Mouse (Mus musculus): Measurements from ENCODE around the gene Dqx1.

Gene Dqx1

GRCm38 (mm10) chr6:83057790-83058189, at the start of gene Dqx1:
Gene Dqx1, plus strand, starts transcription at chr6:83057844.
- DNase-seq (ENCODE audit: low spot score) = no peak

GRCm38 (mm10) chr6:83008659-83009058, 49.0 kb upstream of the Dqx1 start:
- DNase-seq (ENCODE audit: low spot score) = no peak

- DNase-seq (ENCODE audit: low spot score) = no peak
Measured at GRCm38 (mm10) chr6:83010010-83010409, 47.6 kb upstream of the Dqx1 start.

DNA sequence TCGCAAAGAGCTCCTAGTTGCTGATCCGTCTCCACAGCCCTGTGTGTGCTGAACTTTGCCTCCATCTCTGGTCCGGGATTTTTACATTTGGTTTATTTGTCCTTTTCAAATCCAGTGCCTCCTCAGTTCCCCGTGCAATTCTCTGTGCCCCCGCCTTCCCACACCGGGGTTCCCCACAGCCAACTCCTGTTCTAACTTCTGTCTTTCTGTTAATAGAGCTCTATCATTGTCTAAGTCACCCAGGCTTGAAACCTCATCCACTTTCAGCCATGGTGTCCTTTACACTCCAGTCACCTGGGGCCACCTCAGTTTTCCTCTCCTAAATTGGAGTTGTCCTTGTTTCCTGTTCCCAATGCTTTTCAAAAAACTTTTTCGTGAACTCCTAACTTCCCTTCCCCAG, 46.4 kb upstream of the Dqx1 start:
- DNase-seq (ENCODE audit: low spot score) = no peak

DNA sequence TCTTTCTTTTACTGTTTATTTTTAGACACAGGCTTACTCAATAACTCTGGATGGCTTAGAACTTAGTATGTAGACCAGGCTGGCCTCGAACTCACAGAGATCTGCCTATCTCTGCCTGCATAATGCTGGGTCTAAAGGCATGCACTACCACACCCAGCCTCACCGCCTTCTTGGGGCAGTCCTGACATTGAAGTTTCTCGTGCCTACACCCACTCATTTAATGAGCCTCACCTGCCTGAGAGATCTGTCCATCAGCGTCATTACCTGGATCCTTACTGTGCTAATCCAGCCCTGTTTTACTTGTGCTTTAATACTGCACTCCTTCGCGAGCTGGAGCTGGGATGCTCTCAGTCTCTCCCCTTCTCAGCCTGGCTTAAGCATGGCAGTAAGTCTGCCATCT, 45.9 kb upstream of the Dqx1 start:
- DNase-seq (ENCODE audit: low spot score) = no peak

- no peak for DNase-seq (ENCODE audit: low spot score)
Measured at GRCm38 (mm10) chr6:83013444-83013843, 44.2 kb upstream of the Dqx1 start.

DNA sequence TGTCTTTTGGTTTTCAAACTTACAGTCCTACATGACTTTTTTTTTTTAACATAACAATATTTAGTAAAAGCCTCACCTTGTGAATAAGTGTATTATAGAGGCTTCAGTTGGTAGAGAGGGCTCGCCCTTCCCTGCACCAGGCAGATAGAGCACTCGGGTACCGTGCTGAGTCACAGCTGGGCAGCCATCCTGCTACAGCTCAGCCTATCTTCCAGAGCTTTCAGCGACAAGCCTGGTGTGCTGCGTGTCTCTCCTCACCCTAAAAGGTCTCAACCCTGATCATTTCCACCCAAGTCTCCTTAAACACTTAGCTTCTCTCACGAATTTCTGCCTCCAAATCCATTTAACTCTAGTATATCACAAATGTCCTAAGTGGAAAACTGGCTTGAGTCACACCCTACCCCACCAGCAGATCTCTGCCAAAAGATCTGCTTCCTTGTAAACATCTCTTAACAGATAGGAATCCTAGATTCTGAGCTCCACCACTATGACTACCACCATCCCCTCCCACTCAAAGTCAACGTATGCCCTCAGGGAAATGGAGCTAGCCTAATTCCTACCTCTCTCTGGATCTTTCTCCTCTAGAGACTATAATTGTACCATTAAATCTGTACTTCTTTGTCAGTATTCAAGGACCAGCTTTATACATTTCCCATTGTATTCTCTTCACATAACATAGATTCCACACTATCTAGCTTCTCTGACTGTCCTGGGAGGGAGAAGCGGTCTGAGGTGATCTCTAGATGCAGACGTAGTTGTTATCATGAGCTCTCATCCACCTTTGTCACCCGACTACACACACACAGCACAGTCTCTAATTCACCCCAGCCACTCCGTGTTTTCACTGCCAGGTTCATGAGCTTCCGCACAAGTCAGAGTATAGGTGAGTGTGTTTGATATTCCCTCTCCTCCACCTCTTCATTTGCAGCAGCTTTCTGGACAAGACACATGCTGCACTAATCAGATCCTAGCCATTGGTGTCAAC, 42.9 kb upstream of the Dqx1 start:
- DNase-seq (ENCODE audit: low spot score) = no peak

DNA sequence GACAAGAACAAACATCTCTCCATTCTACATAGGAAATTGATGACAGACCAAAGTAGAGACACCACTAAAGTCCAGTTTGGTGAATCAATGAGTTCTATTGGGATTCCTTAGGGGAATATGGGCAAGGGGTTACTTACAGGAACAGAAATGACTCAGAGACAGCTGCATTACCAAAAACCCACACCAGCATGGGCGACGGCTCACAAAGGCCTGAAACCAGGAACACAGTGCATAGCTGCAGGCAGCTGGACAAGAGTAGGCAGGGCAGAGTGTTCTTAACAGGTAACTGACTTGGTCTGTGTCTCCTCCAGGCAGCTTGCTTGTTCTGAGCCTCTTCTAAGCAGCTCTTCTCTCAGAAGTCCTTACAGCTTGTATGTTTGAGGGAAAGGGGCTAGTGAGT, 41.9 kb upstream of the Dqx1 start:
- no peak for DNase-seq (ENCODE audit: low spot score)

- no peak for DNase-seq (ENCODE audit: low spot score)
Measured at GRCm38 (mm10) chr6:83017190-83017589, 40.5 kb upstream of the Dqx1 start.

- no peak for DNase-seq (ENCODE audit: low spot score)
Measured at GRCm38 (mm10) chr6:83019044-83019443, 38.6 kb upstream of the Dqx1 start.

- DNase-seq (ENCODE audit: low spot score) = no peak
Measured at GRCm38 (mm10) chr6:83020121-83020520, 37.5 kb upstream of the Dqx1 start.

DNA sequence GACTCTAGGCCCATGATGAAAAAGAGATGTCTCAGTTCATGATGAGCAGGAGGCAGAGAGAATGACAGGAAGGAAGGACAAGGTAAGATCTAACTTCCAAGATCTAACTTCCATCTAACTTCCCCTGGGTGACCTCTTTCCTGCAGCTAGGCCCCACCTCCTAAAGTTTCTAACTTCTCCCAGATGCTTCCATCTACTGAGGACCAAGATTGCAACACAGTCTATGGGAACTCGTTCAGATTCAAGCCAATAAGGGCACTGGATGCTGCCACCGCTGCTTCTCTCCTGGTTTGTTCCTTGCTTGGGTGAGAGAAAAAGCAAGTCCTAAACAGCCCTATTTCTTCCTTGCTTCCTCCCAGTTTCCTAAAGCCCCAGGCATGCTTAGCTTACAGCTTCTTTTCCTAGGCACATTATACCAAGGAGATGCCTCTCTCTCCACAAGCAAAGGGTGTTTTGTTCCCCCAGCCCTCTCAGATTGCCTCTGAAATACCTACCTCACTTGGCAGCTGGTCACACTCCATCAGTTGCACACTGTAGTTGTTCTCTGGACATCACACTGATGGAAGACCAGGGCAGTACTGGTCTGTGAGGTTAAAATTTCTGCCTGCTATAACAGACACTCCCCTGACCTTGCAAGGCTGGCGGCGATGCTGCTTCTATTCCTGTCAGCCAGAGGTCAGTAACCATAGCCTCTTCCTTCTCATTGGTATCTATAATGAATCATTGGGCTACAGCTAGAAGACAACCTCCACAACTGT, 36.6 kb upstream of the Dqx1 start:
- DNase-seq (ENCODE audit: low spot score) = no peak

GRCm38 (mm10) chr6:83023008-83023407, 34.6 kb upstream of the Dqx1 start:
- DNase-seq (ENCODE audit: low spot score) = no peak

DNA sequence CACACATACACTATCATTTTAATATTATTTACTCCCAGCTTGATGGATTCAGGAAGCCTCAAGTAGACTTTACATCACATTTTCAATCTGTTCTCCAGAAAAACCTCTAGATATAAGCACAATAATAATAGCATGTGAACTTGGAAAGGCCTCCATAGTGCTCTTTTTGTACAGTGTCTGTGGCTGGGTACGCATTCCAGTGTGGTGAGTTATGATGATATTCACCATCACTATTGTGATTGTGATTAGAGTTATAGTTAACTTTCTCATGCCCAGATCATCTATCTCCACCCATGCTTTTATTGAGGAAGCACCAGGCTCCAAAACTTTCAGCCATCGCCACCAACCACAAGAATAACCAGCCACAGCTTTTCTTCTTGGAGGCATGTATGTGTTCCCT, 33.9 kb upstream of the Dqx1 start:
- DNase-seq (ENCODE audit: low spot score) = no peak

DNA sequence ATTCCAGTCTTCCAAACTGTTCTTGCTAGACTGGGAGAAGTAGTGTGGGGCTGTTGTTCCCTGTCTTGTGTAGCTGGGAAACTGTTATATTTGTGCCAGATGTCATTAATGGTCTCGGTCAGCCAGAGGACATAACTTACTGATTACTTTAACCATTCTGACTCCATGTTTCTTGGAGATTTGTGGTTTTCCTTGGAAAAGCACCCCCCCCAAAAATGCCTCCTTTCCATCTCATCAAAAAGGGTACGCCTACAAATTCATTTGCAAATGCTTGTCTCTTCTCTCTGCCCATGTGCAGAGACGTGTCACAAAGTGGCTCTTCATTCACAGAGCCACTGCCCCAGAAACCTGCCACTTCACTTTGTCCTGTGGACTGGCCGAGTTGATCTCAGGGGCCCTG, 33.2 kb upstream of the Dqx1 start:
- DNase-seq (ENCODE audit: low spot score) = no peak

- DNase-seq (ENCODE audit: low spot score) = no peak
Measured at GRCm38 (mm10) chr6:83025221-83025620, 32.4 kb upstream of the Dqx1 start.

DNA sequence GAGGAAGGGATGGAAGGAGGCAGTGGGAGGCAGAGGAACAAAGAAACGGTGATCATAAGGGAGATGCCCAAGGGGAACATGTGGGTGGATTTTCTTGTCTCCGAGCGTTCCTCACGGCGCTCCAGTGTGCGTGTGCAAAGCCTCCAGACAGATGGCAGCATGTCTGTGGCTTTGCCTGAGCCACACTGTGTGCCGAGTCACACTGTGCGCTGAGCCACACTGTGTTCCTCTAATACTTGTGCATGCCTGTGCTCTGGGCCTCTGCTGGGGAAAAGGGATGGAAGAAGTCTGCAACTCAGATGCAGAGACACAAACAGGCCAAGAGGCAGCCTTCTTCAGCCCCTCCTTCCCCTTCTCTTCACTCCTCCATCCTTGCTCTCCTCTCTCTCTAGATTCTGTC, 30.4 kb upstream of the Dqx1 start:
- DNase-seq (ENCODE audit: low spot score) = no peak

DNA sequence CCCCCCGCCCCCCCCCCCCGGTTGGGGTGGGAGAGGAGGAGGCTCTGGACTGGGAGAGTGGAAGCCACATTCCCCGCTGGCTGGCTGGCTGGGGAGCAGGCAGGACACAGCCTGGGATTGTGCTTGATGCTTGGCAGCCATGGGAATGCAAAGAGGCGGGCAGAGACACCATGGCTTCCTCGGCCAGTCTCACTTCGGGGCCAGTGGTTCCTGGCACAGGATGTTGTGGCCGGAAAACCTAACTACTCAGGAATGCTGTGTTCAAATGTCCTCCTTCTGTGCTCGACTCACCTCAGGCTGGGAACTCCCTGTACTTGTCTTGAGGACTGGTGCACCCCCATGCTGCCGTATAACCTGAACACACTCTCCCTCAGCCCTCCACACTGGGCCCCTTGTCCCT, 29.9 kb upstream of the Dqx1 start:
- DNase-seq (ENCODE audit: low spot score) = no peak

DNA sequence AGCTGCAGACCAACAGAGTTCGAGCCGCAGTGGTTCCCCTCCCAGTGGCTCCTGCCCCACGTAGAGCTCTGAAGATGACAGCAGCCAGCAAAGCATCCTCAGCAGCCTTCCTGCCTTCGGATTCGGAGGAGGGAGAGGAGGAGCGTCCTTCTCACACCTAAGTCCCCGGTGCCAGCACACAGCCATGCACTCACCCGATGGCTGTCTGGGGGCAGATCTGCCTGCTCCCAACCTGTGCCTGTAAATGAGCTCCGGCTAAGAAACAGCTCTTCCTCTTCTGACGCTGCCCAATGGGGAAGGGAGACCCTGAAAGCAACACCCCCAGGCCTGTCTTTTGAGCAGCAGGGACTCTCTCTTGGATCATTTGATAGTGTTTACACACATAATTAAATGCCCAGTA, 27.9 kb upstream of the Dqx1 start:
- DNase-seq (ENCODE audit: low spot score) = no peak

- DNase-seq (ENCODE audit: low spot score) = no peak
Measured at GRCm38 (mm10) chr6:83031111-83031510, 26.5 kb upstream of the Dqx1 start.

DNA sequence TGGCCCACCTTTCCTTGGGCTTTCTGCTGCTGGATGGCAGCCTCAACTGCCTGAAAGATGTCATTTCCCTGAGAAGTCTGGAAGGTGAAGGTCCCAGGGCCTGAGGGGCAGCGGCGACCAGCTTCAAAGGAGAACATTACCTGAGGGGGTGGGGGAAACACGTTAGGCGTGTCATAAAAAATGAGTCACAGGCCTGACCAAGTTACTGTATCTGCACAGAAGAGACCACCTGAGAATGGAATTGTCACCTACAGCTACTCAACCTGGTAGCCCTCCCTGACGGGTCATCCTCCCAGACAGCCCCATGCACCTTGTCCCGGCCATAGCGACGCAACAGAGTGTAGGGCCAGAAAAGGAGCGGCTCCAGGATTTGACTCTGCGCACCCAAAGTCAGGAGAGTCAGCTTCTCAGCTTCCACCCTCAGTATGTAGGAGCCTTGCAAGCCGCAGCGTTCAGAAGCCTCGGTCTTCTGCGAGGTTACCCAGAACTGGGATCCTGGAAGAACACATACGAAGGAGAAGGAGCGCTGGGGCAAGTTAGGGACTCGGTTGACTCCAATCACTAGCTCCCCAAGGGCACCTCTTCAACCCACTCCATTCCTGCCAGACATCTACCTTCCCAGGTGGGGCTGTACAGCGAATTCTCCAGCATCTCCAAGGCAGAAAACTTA, 25.6 kb upstream of the Dqx1 start:
- DNase-seq (ENCODE audit: low spot score) = no peak

GRCm38 (mm10) chr6:83032769-83033191, 24.9 kb upstream of the Dqx1 start:
- DNase-seq (ENCODE audit: low spot score) = peak; percentile 45
